Mouse (Mus musculus) liver, postnatal 0 days (tissue): ENCODE data around the gene Olfr695.

Experiments
- CTCF ChIP-seq: sonication (generic); IDR thresholded peaks from 2 replicates; pipeline ENCODE4 v1.5.1; 2016; ENCODE audit warnings: antibody characterized with exemption, low read depth
- EP300 ChIP-seq: IDR thresholded peaks from 2 replicates; pipeline ENCODE4 v1.6.1; 2016; ENCODE audit warnings: antibody characterized with exemption, low read depth, mild to moderate bottlenecking

DNA sequence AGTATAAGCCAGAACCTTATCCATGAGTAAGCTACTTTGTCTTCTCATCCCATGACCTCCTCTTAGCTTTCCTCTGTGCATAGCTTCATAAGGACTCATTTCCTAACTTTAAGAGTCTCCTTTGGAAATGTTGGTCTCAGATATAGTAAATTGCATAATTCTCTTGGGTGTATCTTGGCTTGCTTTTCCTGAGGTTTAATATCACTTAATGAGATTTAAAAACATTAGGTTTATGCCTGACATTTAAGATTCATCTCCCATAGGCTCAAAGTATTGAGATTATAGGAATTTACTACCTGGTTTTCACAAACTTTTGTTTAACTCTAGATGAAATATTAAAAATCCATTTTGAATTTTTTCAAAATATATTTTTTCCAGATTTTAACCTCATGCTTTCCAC lies at the start of gene Olfr695:
- TF ChIP-seq CTCF (no peak), EP300 (no peak)
